ENCODE assay signal across 8 mouse cellular contexts in genomic region chr3:109732327-109733182, GRCm38 (mm10).
DNase-seq lines count a peak whose midpoint lies in the region; ATAC-seq and TF ChIP-seq lines count a peak whose summit lies in the region.

No protein-coding gene starts in this region.

- H3K9ac ChIP-seq in lung, embryonic 15.5 days = no peak overlapping the region
- no peak overlapping the region for H3K9ac ChIP-seq in forebrain, embryonic 12.5 days
- no peak overlapping the region for H3K9ac ChIP-seq in kidney, embryonic 15.5 days
- H3K9ac ChIP-seq in midbrain, postnatal 0 days (replicated peaks; ENCODE audit: low read length, poor library complexity, severe bottlenecking) = no peak overlapping the region

- ATAC-seq in lung, embryonic 15.5 days (ENCODE audit: borderline replicate concordance, extremely low read depth, low FRiP score, low TSS enrichment) = peak; percentile 67; the same call in 1 of the 2 replicates
- peak; percentile 69; the same call in 1 of the 2 replicates for ATAC-seq in cerebellum, adult (ENCODE audit: insufficient number of reproducible peaks, low FRiP score, low TSS enrichment)
- ATAC-seq in forebrain, embryonic 12.5 days (ENCODE audit: low FRiP score) = peak; percentile 90
- peak; percentile 82 for ATAC-seq in kidney, embryonic 15.5 days (replicated peaks; ENCODE audit: low FRiP score)
- peak; percentile 88 for ATAC-seq in midbrain, postnatal 0 days (ENCODE audit: low FRiP score)

- H3K4me1 ChIP-seq in lung, embryonic 15.5 days = peaks cover 5% of the 10 kb centered on the region; the same call in 1 of the 2 replicates
- H3K4me1 ChIP-seq in forebrain, embryonic 12.5 days = peaks cover 24% of the 10 kb centered on the region
- H3K4me1 ChIP-seq in kidney, embryonic 15.5 days = no peaks in the 10 kb centered on the region
- no peaks in the 10 kb centered on the region for H3K4me1 ChIP-seq in midbrain, postnatal 0 days (ENCODE audit: insufficient read depth, low read length)

- H3K27me3 ChIP-seq in lung, embryonic 15.5 days = no peaks in the 10 kb centered on the region
- 0 out of 2 replicates have a peak, but pooled peaks cover 3% of the 10 kb centered on the region for H3K27me3 ChIP-seq in forebrain, embryonic 12.5 days
- no peaks in the 10 kb centered on the region for H3K27me3 ChIP-seq in kidney, embryonic 15.5 days
- no peaks in the 10 kb centered on the region for H3K27me3 ChIP-seq in midbrain, postnatal 0 days (ENCODE audit: insufficient read depth, low read length)

- intact Hi-C loops in gastrocnemius, postnatal 14 days (cut with DNase I; ENCODE audit: low total_unique reads) = no loop called here

- H3K4me3 ChIP-seq in lung, embryonic 15.5 days = no peak overlapping the region
- H3K4me3 ChIP-seq in forebrain, embryonic 12.5 days (replicated peaks) = no peak overlapping the region
- no peak overlapping the region for H3K4me3 ChIP-seq in kidney, embryonic 15.5 days (replicated peaks)
- no peak overlapping the region for H3K4me3 ChIP-seq in midbrain, postnatal 0 days (ENCODE audit: low read depth, low read length)

- H3K9me3 ChIP-seq in lung, embryonic 15.5 days = no peaks in the 10 kb centered on the region
- no peaks in the 10 kb centered on the region for H3K9me3 ChIP-seq in forebrain, embryonic 12.5 days
- no peaks in the 10 kb centered on the region for H3K9me3 ChIP-seq in kidney, embryonic 15.5 days (replicated peaks)
- no peaks in the 10 kb centered on the region for H3K9me3 ChIP-seq in midbrain, postnatal 0 days (ENCODE audit: low read length)

- no peak for DNase-seq in lung, postnatal 14 days
- DNase-seq in midbrain, postnatal 0 days (ENCODE audit: low spot score) = peak; percentile 80
- DNase-seq in B cell, adult 2 months = no peak
- DNase-seq in gastrocnemius, postnatal 14 days = no peak

- no peaks in the 10 kb centered on the region for H3K36me3 ChIP-seq in lung, embryonic 15.5 days
- H3K36me3 ChIP-seq in forebrain, embryonic 12.5 days (replicated peaks) = no peaks in the 10 kb centered on the region
- H3K36me3 ChIP-seq in kidney, embryonic 15.5 days = no peaks in the 10 kb centered on the region
- no peaks in the 10 kb centered on the region for H3K36me3 ChIP-seq in midbrain, postnatal 0 days (ENCODE audit: insufficient read depth, low read length)

- no peak overlapping the region for H3K4me2 ChIP-seq in lung, embryonic 15.5 days
- H3K4me2 ChIP-seq in forebrain, embryonic 12.5 days = no peak overlapping the region
- H3K4me2 ChIP-seq in kidney, embryonic 15.5 days = no peak overlapping the region
- H3K4me2 ChIP-seq in midbrain, postnatal 0 days (ENCODE audit: low read depth, low read length, poor library complexity, severe bottlenecking) = no peak overlapping the region

- TF ChIP-seq CTCF in midbrain, postnatal 0 days (IDR thresholded peaks at IDR 0.05) = peak; percentile 96

- H3K27ac ChIP-seq in lung, embryonic 15.5 days = no peak overlapping the region
- peak overlapping the region; percentile 72 for H3K27ac ChIP-seq in forebrain, embryonic 12.5 days
- H3K27ac ChIP-seq in kidney, embryonic 15.5 days = no peak overlapping the region
- no peak overlapping the region for H3K27ac ChIP-seq in midbrain, postnatal 0 days (ENCODE audit: low read depth, low read length)

- WGBS in lung, embryonic 15.5 days = 40% methylated on average over 10 of the region's 10 CpGs
- WGBS in forebrain, embryonic 12.5 days = 41% methylated on average over 10 of the region's 10 CpGs
- WGBS in kidney, embryonic 15.5 days = 55% methylated on average over 10 of the region's 10 CpGs
- WGBS in midbrain, postnatal 0 days = 38% methylated on average over 10 of the region's 10 CpGs
